In the genomic region with DNA sequence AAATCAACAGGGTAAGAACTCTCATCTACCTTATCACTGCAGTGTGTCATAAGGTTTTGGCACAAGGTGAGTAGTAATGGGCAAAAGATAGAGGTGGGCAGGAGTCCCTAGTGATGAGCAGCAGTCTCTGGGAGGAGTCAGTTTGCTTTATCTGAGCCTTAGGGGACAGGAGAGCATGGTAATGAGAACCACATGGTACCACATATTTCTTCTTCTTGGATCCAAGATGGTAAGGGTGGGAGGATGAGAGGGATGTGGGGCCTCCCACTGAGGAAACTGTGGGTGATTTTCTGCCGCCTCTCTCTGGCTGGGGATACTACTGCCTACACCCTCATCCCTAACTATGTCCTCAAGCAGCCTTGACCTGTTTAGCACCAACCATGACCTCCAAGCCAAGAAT, we compare ENCODE assay signal across 8 mouse cellular contexts.
DNase-seq lines count a peak whose midpoint lies in the region; ATAC-seq and TF ChIP-seq lines count a peak whose summit lies in the region.

No protein-coding gene starts in this region.

- no peak overlapping the region for H3K4me2 ChIP-seq in forebrain, embryonic 15.5 days (replicated peaks)
- H3K4me2 ChIP-seq in kidney, embryonic 15.5 days = 0 out of 2 replicates have a peak overlapping the region, but pooled peaks have one; percentile 12
- H3K4me2 ChIP-seq in heart, postnatal 0 days (ENCODE audit: low read depth, low read length) = no peak overlapping the region
- H3K4me2 ChIP-seq in neural tube, embryonic 12.5 days (replicated peaks) = peak overlapping the region; percentile 31; the same call in 1 of the 2 replicates

- no peak for TF ChIP-seq CTCF in heart, postnatal 0 days (IDR thresholded peaks at IDR 0.05; ENCODE audit: low read depth)

- ATAC-seq in forebrain, embryonic 15.5 days (replicated peaks) = no peak
- no peak for ATAC-seq in kidney, embryonic 15.5 days (replicated peaks; ENCODE audit: low FRiP score)
- ATAC-seq in heart, postnatal 0 days (ENCODE audit: insufficient read depth, low read depth) = no peak
- ATAC-seq in neural tube, embryonic 12.5 days (ENCODE audit: low FRiP score, low read depth) = no peak

- 87% methylated on average over 1 of the region's 1 CpGs for WGBS in forebrain, embryonic 10.5 days
- 75% methylated on average over 1 of the region's 1 CpGs for WGBS in forebrain, embryonic 15.5 days
- WGBS in kidney, embryonic 15.5 days = 42% methylated on average over 1 of the region's 1 CpGs
- 53% methylated on average over 1 of the region's 1 CpGs for WGBS in heart, postnatal 0 days
- 70% methylated on average over 1 of the region's 1 CpGs for WGBS in neural tube, embryonic 12.5 days

- no peak overlapping the region for H3K9ac ChIP-seq in forebrain, embryonic 15.5 days (replicated peaks)
- H3K9ac ChIP-seq in kidney, embryonic 15.5 days = no peak overlapping the region
- no peak overlapping the region for H3K9ac ChIP-seq in heart, postnatal 0 days (replicated peaks; ENCODE audit: low read depth, low read length)
- H3K9ac ChIP-seq in neural tube, embryonic 12.5 days = no peak overlapping the region

- H3K4me1 ChIP-seq in forebrain, embryonic 10.5 days = peaks cover 38% of the 10 kb centered on the region
- H3K4me1 ChIP-seq in forebrain, embryonic 15.5 days = peaks cover 24% of the 10 kb centered on the region
- H3K4me1 ChIP-seq in kidney, embryonic 15.5 days = peaks cover 83% of the 10 kb centered on the region
- peaks cover 54% of the 10 kb centered on the region for H3K4me1 ChIP-seq in heart, postnatal 0 days (ENCODE audit: control insufficient read depth, insufficient read depth)
- peaks cover 12% of the 10 kb centered on the region for H3K4me1 ChIP-seq in neural tube, embryonic 12.5 days

- no peaks in the 10 kb centered on the region for H3K27me3 ChIP-seq in forebrain, embryonic 10.5 days (ENCODE audit: poor library complexity, severe bottlenecking)
- no peaks in the 10 kb centered on the region for H3K27me3 ChIP-seq in forebrain, embryonic 15.5 days
- H3K27me3 ChIP-seq in kidney, embryonic 15.5 days = no peaks in the 10 kb centered on the region
- no peaks in the 10 kb centered on the region for H3K27me3 ChIP-seq in heart, postnatal 0 days (ENCODE audit: control insufficient read depth, insufficient read depth, low read length)
- H3K27me3 ChIP-seq in neural tube, embryonic 12.5 days (replicated peaks) = no peaks in the 10 kb centered on the region

- DNase-seq in forebrain, embryonic 10.5 days (ENCODE audit: extremely low spot score, low spot score) = no peak
- DNase-seq in kidney, adult 18-20 months = no peak
- no peak for DNase-seq in heart, postnatal 0 days (ENCODE audit: low spot score)
- no peak for DNase-seq in layer of hippocampus, adult 9-11 months
- DNase-seq in frontal cortex, postnatal 25 days (ENCODE audit: low spot score in 2 of 2) = no peak

- H3K9me3 ChIP-seq in forebrain, embryonic 10.5 days = no peaks in the 10 kb centered on the region
- H3K9me3 ChIP-seq in forebrain, embryonic 15.5 days = no peaks in the 10 kb centered on the region
- no peaks in the 10 kb centered on the region for H3K9me3 ChIP-seq in kidney, embryonic 15.5 days (replicated peaks)
- no peaks in the 10 kb centered on the region for H3K9me3 ChIP-seq in heart, postnatal 0 days (replicated peaks; ENCODE audit: control insufficient read depth, low read length)
- no peaks in the 10 kb centered on the region for H3K9me3 ChIP-seq in neural tube, embryonic 12.5 days

- H3K27ac ChIP-seq in forebrain, embryonic 10.5 days = peak overlapping the region; percentile 68; the same call in 1 of the 2 replicates
- no peak overlapping the region for H3K27ac ChIP-seq in forebrain, embryonic 15.5 days (replicated peaks)
- H3K27ac ChIP-seq in kidney, embryonic 15.5 days = peak overlapping the region; percentile 93
- H3K27ac ChIP-seq in heart, postnatal 0 days (ENCODE audit: low read depth) = peak overlapping the region; percentile 73
- peak overlapping the region; percentile 63 for H3K27ac ChIP-seq in neural tube, embryonic 12.5 days

- no peak; the same call in 1 of the 2 replicates for TF ChIP-seq EP300 in heart, postnatal 0 days (IDR thresholded peaks at IDR 0.05; ENCODE audit: low read depth)

- H3K36me3 ChIP-seq in forebrain, embryonic 10.5 days (replicated peaks) = peaks cover 70% of the 10 kb centered on the region
- 0 out of 2 replicates have a peak, but pooled peaks cover 8% of the 10 kb centered on the region for H3K36me3 ChIP-seq in forebrain, embryonic 15.5 days
- H3K36me3 ChIP-seq in kidney, embryonic 15.5 days = no peaks in the 10 kb centered on the region; the same call in 1 of the 2 replicates
- H3K36me3 ChIP-seq in heart, postnatal 0 days (replicated peaks; ENCODE audit: control insufficient read depth, insufficient read depth, low read length) = peaks cover 4% of the 10 kb centered on the region; the same call in 1 of the 2 replicates
- H3K36me3 ChIP-seq in neural tube, embryonic 12.5 days = peaks cover 15% of the 10 kb centered on the region

- no peak overlapping the region for H3K4me3 ChIP-seq in forebrain, embryonic 10.5 days
- no peak overlapping the region for H3K4me3 ChIP-seq in forebrain, embryonic 15.5 days
- no peak overlapping the region for H3K4me3 ChIP-seq in kidney, embryonic 15.5 days (replicated peaks)
- H3K4me3 ChIP-seq in heart, postnatal 0 days (ENCODE audit: low read depth, low read length) = no peak overlapping the region
- no peak overlapping the region for H3K4me3 ChIP-seq in neural tube, embryonic 12.5 days

Comparison
In these comparisons a context has a peak if more than half of its experiments do, and no peak if none do; other contexts are left out.
1. H3K4me2 ChIP-seq: peak in kidney, embryonic 15.5 days (single experiment) and neural tube, embryonic 12.5 days (single experiment); none in forebrain, embryonic 15.5 days (single experiment) and heart, postnatal 0 days (single experiment).